Mouse (Mus musculus) right cerebral cortex, postnatal 25 days (tissue): ENCODE results near the gene Olfr625-ps1.
"Not testable (repeated sequence)": the region's sequence is repeated elsewhere in the genome, so short reads cannot be mapped to it uniquely, and the experiment has no call there.

ENCODE experiments used
- DNase-seq: peaks from one replicate; pipeline ENCODE4 v3.0.0; 2022

Gene Olfr625-ps1

GRCm38 (mm10) chr7:103682420-103682819, at the start of gene Olfr625-ps1:
Gene Olfr625-ps1, plus strand, starts transcription at chr7:103682720.
- DNase-seq = no peak

DNA sequence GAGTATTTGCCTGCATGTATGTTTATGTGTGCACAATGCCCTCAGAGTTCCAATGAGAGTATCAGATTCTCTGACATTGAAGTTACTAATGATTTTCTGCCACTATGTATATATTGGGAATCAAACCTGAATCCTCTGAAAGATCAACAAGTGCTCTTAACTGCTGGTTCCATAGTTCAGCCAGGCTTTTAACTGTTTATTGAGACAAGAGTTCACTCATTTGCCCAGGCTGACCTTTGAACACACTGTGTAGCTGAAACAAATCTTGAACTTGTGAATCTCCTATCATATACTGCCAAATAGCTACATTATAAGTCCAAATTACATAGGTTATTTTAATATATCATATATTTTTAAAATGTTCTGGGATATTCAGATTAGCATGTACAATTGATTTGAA, 45.7 kb upstream of the Olfr625-ps1 start:
- DNase-seq = no peak

GRCm38 (mm10) chr7:103642602-103643001, 39.9 kb upstream of the Olfr625-ps1 start, which contains the start of gene Olfr622:
Gene Olfr622, minus strand, starts transcription at chr7:103642702.
- DNase-seq = no peak

DNA sequence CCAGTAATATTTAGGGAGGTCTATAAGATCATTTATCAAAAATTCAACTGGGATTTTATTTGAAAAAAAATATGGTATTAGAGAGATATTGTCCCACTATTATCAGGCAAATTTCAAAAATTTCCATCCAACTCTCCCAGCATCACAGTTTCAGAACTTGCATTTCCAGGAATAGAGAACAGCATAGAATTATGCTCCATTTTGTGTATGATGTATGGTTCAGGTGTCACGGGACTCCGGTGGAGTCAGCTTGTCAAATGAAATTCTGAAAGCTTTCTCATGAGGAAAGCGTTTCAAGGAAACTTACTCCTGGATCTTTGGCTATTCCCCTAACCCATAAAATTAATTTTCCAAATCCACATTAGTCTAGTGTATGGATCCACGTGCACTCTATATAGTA, 38.5 kb upstream of the Olfr625-ps1 start:
- DNase-seq = no peak

DNA sequence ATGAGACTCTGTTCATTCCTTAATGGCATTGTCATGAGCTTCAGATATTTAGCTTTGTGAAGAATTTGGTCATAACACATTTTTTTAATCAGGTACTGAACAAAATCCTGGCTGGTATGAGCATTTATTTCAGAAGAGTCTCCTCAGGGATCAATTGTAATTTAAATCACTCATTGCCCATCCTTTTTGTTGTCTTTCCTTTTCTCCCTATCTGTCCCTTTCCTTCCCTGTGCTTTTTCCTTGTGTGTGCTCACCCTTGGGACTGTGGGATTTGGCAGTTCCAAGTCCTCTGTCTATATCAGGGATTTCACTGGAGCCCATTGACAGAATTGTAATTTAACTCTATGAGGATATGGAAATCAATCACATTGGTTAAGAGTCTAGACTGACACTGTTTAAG, 18.9 kb upstream of the Olfr625-ps1 start, which contains the start of gene Olfr623:
Gene Olfr623, minus strand, starts transcription at position 101 of the 400 bp plus-strand sequence.
- no peak for DNase-seq

- DNase-seq = no peak
Observed at GRCm38 (mm10) chr7:103671091-103671490, 11.4 kb upstream of the Olfr625-ps1 start, which contains the start of gene Olfr624. Gene Olfr624, minus strand, starts transcription at chr7:103671191.

DNA sequence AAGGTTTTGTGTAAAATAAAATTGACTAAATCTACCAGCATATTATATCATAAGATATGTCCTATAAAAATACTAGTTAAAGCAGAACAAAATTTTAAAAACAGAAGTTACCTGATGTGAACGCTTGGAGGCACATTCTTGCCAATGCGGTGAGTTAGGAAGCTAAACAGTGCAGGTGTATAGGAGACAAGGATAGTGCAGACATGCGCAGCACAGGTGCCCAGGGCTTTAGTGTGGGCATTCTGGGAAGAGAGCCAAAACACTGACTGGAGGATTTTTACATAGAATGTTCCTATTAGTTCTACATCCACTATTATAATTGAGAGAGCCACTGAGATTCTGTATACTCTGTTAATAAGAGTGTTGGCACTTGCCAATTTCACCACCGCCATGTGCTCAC, 16.9 kb downstream of the Olfr625-ps1 start:
- no peak for DNase-seq

- DNase-seq = no peak
Observed at GRCm38 (mm10) chr7:103712024-103712423, 29.5 kb downstream of the Olfr625-ps1 start.

- DNase-seq = no peak
Observed at GRCm38 (mm10) chr7:103714371-103714770, 31.9 kb downstream of the Olfr625-ps1 start, which contains the start of gene Olfr243. Gene Olfr243, plus strand, starts transcription at chr7:103714671.

DNA sequence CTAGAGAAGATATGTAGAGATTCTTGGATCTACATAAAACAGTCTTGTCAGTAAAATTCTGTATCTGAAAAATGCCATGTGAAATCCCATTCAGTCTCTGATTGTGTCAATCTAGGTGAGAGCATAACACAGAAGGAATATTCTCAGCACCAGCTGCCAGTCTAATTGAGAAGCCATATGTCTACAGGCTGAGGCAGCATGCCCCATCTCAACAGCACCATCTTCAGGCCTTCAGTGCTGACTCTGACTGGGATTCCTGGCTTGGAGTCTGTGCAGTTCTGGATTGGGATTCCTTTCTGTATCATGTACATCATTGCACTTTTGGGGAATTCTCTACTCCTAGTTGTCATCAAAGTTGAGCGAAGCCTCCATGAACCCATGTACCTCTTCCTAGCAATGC, 33.9 kb downstream of the Olfr625-ps1 start:
- DNase-seq = not testable (repeated sequence)

DNA sequence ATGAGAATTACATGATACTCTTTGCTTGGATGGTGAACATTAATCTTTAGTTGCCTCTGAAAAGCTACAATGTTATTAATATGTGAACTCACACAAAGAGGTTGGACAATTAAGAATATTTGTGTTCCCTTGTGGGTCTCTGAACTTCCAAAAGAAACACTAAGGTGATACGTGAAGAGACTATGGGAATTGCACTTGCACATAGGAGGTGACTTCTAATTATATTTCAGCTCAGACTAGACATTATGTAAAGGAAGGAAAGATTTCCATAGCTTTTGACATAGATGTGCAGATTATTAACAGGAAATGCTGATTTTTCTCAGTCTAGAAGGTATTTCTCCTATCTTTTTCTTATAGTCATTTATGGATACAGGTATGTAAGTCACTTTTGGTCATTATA, 47.6 kb downstream of the Olfr625-ps1 start, which contains the start of gene Olfr628:
Gene Olfr628, plus strand, starts transcription at position 301 of the 400 bp plus-strand sequence.
- no peak for DNase-seq
